Mouse (Mus musculus) liver, embryonic 14.5 days (tissue): ENCODE data around the gene Nucb2.

Experiments used
- CTCF ChIP-seq: IDR thresholded peaks from 2 replicates; pipeline ENCODE4 v1.5.1; 2016; ENCODE audit warnings: antibody characterized with exemption, low read depth, control low read depth
- EP300 ChIP-seq: IDR thresholded peaks from 2 replicates; pipeline ENCODE4 v1.6.1; 2016; ENCODE audit warnings: antibody characterized with exemption, low read depth

DNA sequence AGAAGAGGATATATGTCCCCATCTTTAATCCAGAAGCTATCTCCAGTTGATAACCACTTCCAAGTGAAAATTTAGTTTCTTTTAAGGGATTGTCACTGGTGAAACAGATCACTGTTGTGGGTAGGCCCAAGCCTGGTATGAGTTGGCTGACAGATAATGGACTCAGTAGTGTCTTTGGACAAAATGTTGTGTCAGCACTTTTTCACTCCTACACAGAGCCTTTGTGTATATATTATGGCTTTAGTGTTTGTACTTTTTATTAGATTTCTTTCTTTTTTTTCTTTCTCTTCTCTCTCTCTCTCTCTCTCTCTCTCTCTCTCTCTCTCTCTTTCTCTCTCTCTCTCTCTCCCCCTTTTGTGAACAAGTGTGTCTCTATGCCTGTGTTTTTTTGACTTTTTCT, 52.7 kb downstream of the Nucb2 start:
- TF ChIP-seq CTCF, result no peak
- TF ChIP-seq EP300, result no peak
